ENCODE assay signal across 11 mouse cellular contexts in the genomic region with DNA sequence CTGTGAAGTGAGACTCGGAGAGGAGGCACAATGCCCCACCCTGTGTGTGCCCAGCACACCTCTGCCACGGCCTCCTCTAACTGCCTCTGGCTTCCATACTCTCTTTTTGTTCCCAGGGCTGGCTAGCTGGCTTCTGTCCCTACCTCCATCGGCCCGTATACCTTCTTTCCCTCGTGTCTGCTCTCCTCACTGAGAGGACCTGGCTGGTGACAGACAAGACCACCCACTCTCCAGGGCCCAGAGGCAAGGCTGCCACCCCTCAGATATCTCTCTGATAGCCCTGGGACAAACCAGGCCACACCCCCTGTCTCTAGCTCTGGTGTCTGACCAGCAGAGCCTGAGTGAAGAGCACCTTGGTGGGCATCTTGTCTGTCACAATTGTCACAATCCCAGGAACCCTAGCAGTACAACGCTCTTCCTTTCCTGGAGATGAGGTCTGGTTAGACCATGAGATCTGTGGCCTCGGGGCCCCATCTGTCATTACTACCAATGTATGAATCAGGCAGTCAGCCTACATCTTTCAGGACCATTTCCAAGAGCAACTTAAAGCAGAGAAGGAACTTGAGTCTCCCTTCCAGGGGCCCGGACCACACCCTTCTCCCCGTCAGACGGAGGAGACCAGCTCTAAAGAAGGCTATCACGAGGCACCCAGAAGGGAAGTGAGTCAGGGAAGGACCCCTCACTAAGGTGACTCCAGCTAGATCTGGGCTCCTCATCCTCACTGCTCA. TPM values are rescaled to one million over a fixed set of nuclear protein-coding genes. Genes with fewer than 3 reads are reported as not detected.
DNase-seq lines count a peak whose midpoint lies in the region; ATAC-seq lines count a peak whose summit lies in the region.
"Had no signal": no experiment of that assay in that cellular context is flagged by ENCODE, and none has a peak within 500 bp of the region (broad histone marks: within the 10 kb centered on the region; RNA-seq: fewer than 3 reads in every experiment).

No protein-coding gene starts in this region.

- H3K27ac ChIP-seq in hindbrain, embryonic 13.5 days = no peak overlapping the region
- H3K27ac ChIP-seq in hindbrain, embryonic 10.5 days = no peak overlapping the region
- H3K27ac ChIP-seq in neural tube, embryonic 11.5 days (ENCODE audit: low read depth, low read length) = no peak overlapping the region
- peak overlapping the region; percentile 81; the same call in 1 of the 2 replicates for H3K27ac ChIP-seq in intestine, embryonic 15.5 days
- H3K27ac ChIP-seq: liver, embryonic 13.5 days had no signal

- 76% methylated on average over 11 of the region's 11 CpGs for WGBS in hindbrain, embryonic 13.5 days
- WGBS in hindbrain, embryonic 10.5 days = 73% methylated on average over 11 of the region's 11 CpGs
- WGBS in neural tube, embryonic 11.5 days = 74% methylated on average over 11 of the region's 11 CpGs
- WGBS in intestine, embryonic 15.5 days = 47% methylated on average over 11 of the region's 11 CpGs

- peak overlapping the region; percentile 26; the same call in 1 of the 2 replicates for H3K4me3 ChIP-seq in hindbrain, embryonic 13.5 days
- H3K4me3 ChIP-seq in hindbrain, embryonic 10.5 days = no peak overlapping the region
- H3K4me3 ChIP-seq in neural tube, embryonic 11.5 days (ENCODE audit: low read depth, low read length) = no peak overlapping the region
- H3K4me3 ChIP-seq in intestine, embryonic 15.5 days (replicated peaks) = peak overlapping the region; percentile 52

- H3K36me3 ChIP-seq in hindbrain, embryonic 13.5 days = no peaks in the 10 kb centered on the region
- H3K36me3 ChIP-seq in hindbrain, embryonic 10.5 days = no peaks in the 10 kb centered on the region
- no peaks in the 10 kb centered on the region for H3K36me3 ChIP-seq in neural tube, embryonic 11.5 days (ENCODE audit: control insufficient read depth, insufficient read depth, low read length)
- H3K36me3 ChIP-seq in intestine, embryonic 15.5 days = no peaks in the 10 kb centered on the region
- H3K36me3 ChIP-seq: liver, embryonic 13.5 days had no signal

- H3K27me3 ChIP-seq in hindbrain, embryonic 13.5 days = peaks cover 40% of the 10 kb centered on the region
- peaks cover 55% of the 10 kb centered on the region for H3K27me3 ChIP-seq in hindbrain, embryonic 10.5 days (ENCODE audit: insufficient read depth, poor library complexity, severe bottlenecking)
- peaks cover 14% of the 10 kb centered on the region for H3K27me3 ChIP-seq in neural tube, embryonic 11.5 days (ENCODE audit: control insufficient read depth, insufficient read depth, low read length)
- H3K27me3 ChIP-seq in intestine, embryonic 15.5 days (replicated peaks) = no peaks in the 10 kb centered on the region

- intact Hi-C loops in gastrocnemius, postnatal 36 days (cut with DNase I) = no loop called here

- H3K4me1 ChIP-seq in hindbrain, embryonic 13.5 days (replicated peaks) = peaks cover 34% of the 10 kb centered on the region
- peaks cover 40% of the 10 kb centered on the region for H3K4me1 ChIP-seq in hindbrain, embryonic 10.5 days (replicated peaks)
- peaks cover 9% of the 10 kb centered on the region; the same call in 1 of the 2 replicates for H3K4me1 ChIP-seq in neural tube, embryonic 11.5 days (ENCODE audit: control insufficient read depth, insufficient read depth, low read length)
- peaks cover 66% of the 10 kb centered on the region for H3K4me1 ChIP-seq in intestine, embryonic 15.5 days (replicated peaks)

- DNase-seq in hindbrain, embryonic 10.5 days (ENCODE audit: low spot score) = no peak
- no peak for DNase-seq in neural tube, embryonic 11.5 days (ENCODE audit: low spot score)
- no peak for DNase-seq in neural tube, embryonic 10.5 days (ENCODE audit: extremely low spot score, low spot score)
- DNase-seq in embryo, embryonic 10 days (ENCODE audit: low spot score) = no peak
- no peak for DNase-seq in gastrocnemius, postnatal 36 days
- DNase-seq: kidney, postnatal 14 days; liver, embryonic 13.5 days had no signal

- no peaks in the 10 kb centered on the region for H3K9me3 ChIP-seq in hindbrain, embryonic 13.5 days
- H3K9me3 ChIP-seq in hindbrain, embryonic 10.5 days = no peaks in the 10 kb centered on the region
- H3K9me3 ChIP-seq in neural tube, embryonic 11.5 days (ENCODE audit: control insufficient read depth, low read length) = no peaks in the 10 kb centered on the region
- no peaks in the 10 kb centered on the region for H3K9me3 ChIP-seq in intestine, embryonic 15.5 days
- H3K9me3 ChIP-seq: liver, embryonic 13.5 days had no signal

- no peak overlapping the region for H3K9ac ChIP-seq in hindbrain, embryonic 13.5 days
- H3K9ac ChIP-seq in neural tube, embryonic 11.5 days (ENCODE audit: low read length) = no peak overlapping the region
- H3K9ac ChIP-seq in intestine, embryonic 15.5 days = peak overlapping the region; percentile 64
- H3K9ac ChIP-seq: liver, embryonic 13.5 days had no signal

- ATAC-seq in hindbrain, embryonic 13.5 days (ENCODE audit: low FRiP score) = no peak
- no peak for ATAC-seq in neural tube, embryonic 11.5 days (ENCODE audit: insufficient read depth, low FRiP score, low TSS enrichment)
- ATAC-seq in intestine, embryonic 15.5 days = no peak
- no peak for ATAC-seq in megakaryocyte progenitor cell, adult 5-6 weeks (replicated peaks; ENCODE audit: poor library complexity)

- H3K4me2 ChIP-seq in hindbrain, embryonic 13.5 days = peak overlapping the region; percentile 47; the same call in 1 of the 2 replicates
- peak overlapping the region; percentile 51 for H3K4me2 ChIP-seq in neural tube, embryonic 11.5 days (ENCODE audit: low read depth)
- H3K4me2 ChIP-seq in intestine, embryonic 15.5 days (replicated peaks) = peak overlapping the region; percentile 75

RNA-seq across cellular contexts. Expression of a gene that starts 1.0 kb away (rescaled TPM):
- polyA plus RNA-seq in hindbrain, embryonic 13.5 days (2015; fragmentation: Nextera tagmentation; extraction: Ambion mirVana) = 4.2 and 5.2 TPM in 2 replicates
- polyA plus RNA-seq in hindbrain, embryonic 10.5 days (2016; fragmentation: Nextera tagmentation; extraction: Ambion mirVana) = 1.9 and 2.0 TPM in 2 replicates
- 2.6 and 3.8 TPM in 2 replicates for polyA plus RNA-seq in neural tube, embryonic 11.5 days (2014; fragmentation: Nextera tagmentation; extraction: Ambion mirVana)
- 19.0 and 20.1 TPM in 2 replicates for polyA plus RNA-seq in intestine, embryonic 15.5 days (2015; fragmentation: Nextera tagmentation; extraction: Ambion mirVana)
- not detected in 2 replicates for total RNA-seq in megakaryocyte progenitor cell, adult 5-6 weeks (2015)
- total RNA-seq in megakaryocyte progenitor cell, adult 5-6 weeks (2017) = not detected in 2 replicates
- 1 to 10 TPM; 5.7 to 8.2 TPM for total RNA-seq in gastrocnemius, postnatal 36 days (2021)

RNA-seq across cellular contexts. Expression of a gene that starts 1.4 kb away (rescaled TPM):
- polyA plus RNA-seq in hindbrain, embryonic 13.5 days (2015; fragmentation: Nextera tagmentation; extraction: Ambion mirVana) = 0.18 TPM in 1 of 2 replicates, not detected in the other
- 0.14 TPM in 1 of 2 replicates, not detected in the other for polyA plus RNA-seq in hindbrain, embryonic 10.5 days (2016; fragmentation: Nextera tagmentation; extraction: Ambion mirVana)
- not detected in 2 replicates for polyA plus RNA-seq in neural tube, embryonic 11.5 days (2014; fragmentation: Nextera tagmentation; extraction: Ambion mirVana)
- polyA plus RNA-seq in intestine, embryonic 15.5 days (2015; fragmentation: Nextera tagmentation; extraction: Ambion mirVana) = 1.2 and 1.3 TPM in 2 replicates
- not detected in 2 replicates for total RNA-seq in megakaryocyte progenitor cell, adult 5-6 weeks (2015)
- total RNA-seq in megakaryocyte progenitor cell, adult 5-6 weeks (2017) = not detected in 2 replicates
- not detected for total RNA-seq in gastrocnemius, postnatal 36 days (2021)
- total RNA-seq: ES-E14 had no signal
- polyA plus RNA-seq: liver, embryonic 13.5 days had no signal

Comparison
In these comparisons a context has a peak if more than half of its experiments do, and no peak if none do; other contexts are left out.
1. H3K4me3 ChIP-seq: peak in hindbrain, embryonic 13.5 days (single experiment) and intestine, embryonic 15.5 days (single experiment); none in hindbrain, embryonic 10.5 days (single experiment) and neural tube, embryonic 11.5 days (single experiment).
2. Peak in every context shown above with its lines, with median percentiles within 50 percentile points of each other: H3K4me2 ChIP-seq.